Mouse (Mus musculus) gastrocnemius, postnatal 4 days (tissue): ENCODE measurements around the gene Thada. TPM values are rescaled to one million over a fixed set of nuclear protein-coding genes. Genes with fewer than 3 reads are reported as not detected.
"Not testable (repeated sequence)": the region's sequence is repeated elsewhere in the genome, so short reads cannot be mapped to it uniquely, and the experiment has no call there.

ENCODE experiments used
- DNase-seq, 2 experiments: peaks; one replicate each; pipeline ENCODE4 v3.0.0; 2021 to 2022; ENCODE audit warnings: low spot score in 2 of 2, mixed read lengths in 2 of 2
- total RNA-seq, 2 experiments: library from RNA; stranded (reverse); gene quantifications; 2 replicates each; pipeline ENCODE4 v1.2.3; 2021

Gene Thada
- total RNA-seq, 2 experiments from 2014 or later, result 12.2 to 15.0 TPM

GRCm38 (mm10) chr17:84264305-84264704 lies 201.7 kb downstream of the Thada start:
- DNase-seq, result no peak

GRCm38 (mm10) chr17:84263591-84263990 lies 202.4 kb downstream of the Thada start:
- no peak for DNase-seq

- no peak for DNase-seq
Observed at GRCm38 (mm10) chr17:84262325-84262979, 203.6 kb downstream of the Thada start.

- DNase-seq, result no peak
Observed at GRCm38 (mm10) chr17:84261010-84261409, 205.0 kb downstream of the Thada start.

- no peak for DNase-seq
Observed at GRCm38 (mm10) chr17:84260226-84260625, 205.8 kb downstream of the Thada start.

GRCm38 (mm10) chr17:84258638-84259261 lies 207.3 kb downstream of the Thada start:
- no peak for DNase-seq

GRCm38 (mm10) chr17:84257927-84258532 lies 208.0 kb downstream of the Thada start:
- no peak for DNase-seq

- no peak for DNase-seq
Observed at GRCm38 (mm10) chr17:84256278-84256819, 209.7 kb downstream of the Thada start.

GRCm38 (mm10) chr17:84255841-84256240 lies 210.2 kb downstream of the Thada start:
- DNase-seq, result peak in 1 of 2 experiments; percentile 46

- DNase-seq, result no peak
Observed at GRCm38 (mm10) chr17:84251426-84251825, 214.6 kb downstream of the Thada start.

GRCm38 (mm10) chr17:84244182-84244920 lies 221.7 kb downstream of the Thada start:
- DNase-seq, result no peak

GRCm38 (mm10) chr17:84243759-84244158 lies 222.2 kb downstream of the Thada start:
- DNase-seq, result no peak

GRCm38 (mm10) chr17:84241308-84241957 lies 224.6 kb downstream of the Thada start:
- no peak for DNase-seq

- DNase-seq, result no peak
Observed at GRCm38 (mm10) chr17:84239679-84240292, 226.2 kb downstream of the Thada start.

GRCm38 (mm10) chr17:84238174-84238573 lies 227.8 kb downstream of the Thada start:
- DNase-seq, result no peak

GRCm38 (mm10) chr17:84236781-84237557 lies 229.0 kb downstream of the Thada start:
- no peak for DNase-seq

- no peak for DNase-seq
Observed at GRCm38 (mm10) chr17:84235399-84235928, 230.5 kb downstream of the Thada start.

GRCm38 (mm10) chr17:84234785-84235184 lies 231.2 kb downstream of the Thada start:
- not testable (repeated sequence) for DNase-seq

- DNase-seq, result no peak
Observed at GRCm38 (mm10) chr17:84233758-84234157, 232.2 kb downstream of the Thada start.
